Mouse (Mus musculus): ENCODE results near the gene 1700025G04Rik.
"Not testable (repeated sequence)": the region's sequence is repeated elsewhere in the genome, so short reads cannot be mapped to it uniquely, and the experiment has no call there.

Gene 1700025G04Rik

GRCm38 (mm10) chr1:151855561-151855960, 234.4 kb downstream of the 1700025G04Rik start:
- no peak for DNase-seq (ENCODE audit: low spot score in 2 of 2)

DNA sequence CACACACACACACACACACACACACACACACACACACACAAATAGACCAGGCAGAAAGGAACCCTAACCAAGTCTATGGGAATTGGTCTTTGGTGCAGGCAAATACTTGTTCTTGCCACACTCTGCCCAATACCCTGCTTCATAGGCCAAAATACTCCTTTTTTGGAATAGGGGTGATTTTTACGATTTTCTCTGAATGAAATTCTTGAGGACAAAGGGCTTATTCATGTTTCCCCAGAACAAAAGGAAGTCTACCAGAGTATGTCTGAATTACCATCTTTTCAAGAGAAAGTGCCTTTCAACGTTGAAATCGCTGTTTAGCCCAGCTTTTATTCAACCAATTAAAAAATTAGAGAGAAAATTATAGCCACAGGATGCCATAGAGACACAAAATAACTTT, 237.9 kb downstream of the 1700025G04Rik start:
- DNase-seq (ENCODE audit: low spot score in 2 of 2), result no peak

DNA sequence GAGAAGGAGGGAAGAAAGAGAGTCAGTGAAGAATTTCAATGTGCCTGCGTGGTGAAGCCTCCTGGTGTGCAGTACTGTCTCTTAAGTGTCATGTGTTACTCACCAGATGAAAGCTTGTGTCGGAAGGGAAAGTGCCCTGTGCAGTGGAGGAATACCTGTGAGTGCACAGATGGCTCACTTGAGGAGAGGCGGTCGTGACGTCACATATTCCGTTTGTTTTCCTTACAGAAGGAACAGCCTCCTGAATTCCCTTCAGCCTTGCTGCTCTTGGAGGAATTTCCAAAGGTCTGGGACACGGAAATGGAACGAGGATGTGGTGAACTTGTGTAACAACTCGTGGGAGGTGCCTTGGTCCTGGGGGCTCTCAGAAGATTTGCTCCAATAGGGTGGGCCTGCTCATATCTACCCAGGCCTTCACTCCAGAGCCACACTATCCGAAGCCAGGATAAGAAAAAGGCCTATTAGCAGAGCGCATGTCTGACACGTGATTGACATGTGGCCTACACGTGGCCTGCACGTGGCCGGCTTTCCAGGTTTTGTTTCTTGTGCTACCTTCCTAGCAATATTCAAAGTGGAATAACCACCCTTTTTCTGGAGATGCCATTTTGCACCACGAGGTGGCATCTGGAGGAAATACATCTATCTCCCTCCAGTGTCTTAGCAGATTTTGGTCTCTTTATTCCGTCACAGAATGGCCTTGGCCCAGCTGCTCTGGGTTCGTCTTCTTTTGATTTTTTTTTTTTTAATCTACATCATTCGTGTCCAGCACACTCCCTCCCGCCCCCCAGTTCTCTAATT, 238.7 kb downstream of the 1700025G04Rik start:
- no peak for DNase-seq (ENCODE audit: low spot score in 2 of 2)

DNA sequence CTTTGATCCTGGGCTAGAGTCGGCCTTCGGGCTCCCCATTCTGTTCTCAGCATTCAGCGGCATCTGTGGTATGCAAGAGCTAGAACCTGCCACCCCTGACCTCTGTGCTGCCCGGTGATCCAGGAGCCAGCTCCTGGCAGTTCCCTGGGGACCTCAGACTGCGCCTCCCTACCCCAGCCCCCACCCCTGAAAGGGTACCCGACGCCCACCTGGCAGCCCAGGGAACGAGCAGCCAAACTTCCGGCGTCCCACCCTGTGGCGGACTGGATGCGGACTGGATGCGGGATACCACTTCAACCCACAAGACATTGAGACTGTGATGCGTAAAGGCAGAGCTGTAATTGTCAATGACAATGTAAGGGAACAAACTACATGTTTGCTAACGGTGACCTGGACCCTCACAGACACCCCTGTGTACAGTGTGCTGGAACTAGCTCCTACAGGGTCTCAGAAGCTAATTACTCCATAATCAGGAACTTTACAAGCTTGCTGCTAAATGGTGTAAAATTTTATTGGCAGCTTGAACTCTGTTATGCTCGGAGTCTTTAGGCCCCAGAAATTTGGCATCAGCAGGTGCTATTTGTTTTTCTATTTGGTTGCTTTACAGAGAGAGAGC, 239.8 kb downstream of the 1700025G04Rik start:
- DNase-seq (ENCODE audit: low spot score in 2 of 2), result no peak

DNA sequence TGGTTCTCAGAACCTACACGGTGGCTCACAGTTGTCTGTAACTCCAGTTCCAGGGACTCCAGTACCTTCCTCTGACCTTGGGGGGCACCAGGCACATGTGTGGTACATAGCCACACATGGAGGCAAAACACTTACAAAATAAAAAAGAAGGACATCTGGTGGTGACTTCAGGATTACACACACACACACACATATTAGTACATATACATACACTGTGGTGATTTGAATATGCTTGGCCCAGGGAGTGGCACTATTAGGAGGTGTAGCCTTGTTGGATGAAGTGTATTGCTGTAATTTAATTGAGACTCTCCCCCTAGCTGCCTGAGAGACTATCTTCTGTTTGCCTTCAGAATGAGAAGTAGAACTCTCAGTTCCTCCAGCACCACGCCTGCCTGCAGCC, 241.6 kb downstream of the 1700025G04Rik start:
- DNase-seq (ENCODE audit: low spot score in 2 of 2), result no peak

- no peak for DNase-seq (ENCODE audit: low spot score in 2 of 2)
These were observed 243.8 kb downstream of the 1700025G04Rik start for GRCm38 (mm10) chr1:151845926-151846782.

DNA sequence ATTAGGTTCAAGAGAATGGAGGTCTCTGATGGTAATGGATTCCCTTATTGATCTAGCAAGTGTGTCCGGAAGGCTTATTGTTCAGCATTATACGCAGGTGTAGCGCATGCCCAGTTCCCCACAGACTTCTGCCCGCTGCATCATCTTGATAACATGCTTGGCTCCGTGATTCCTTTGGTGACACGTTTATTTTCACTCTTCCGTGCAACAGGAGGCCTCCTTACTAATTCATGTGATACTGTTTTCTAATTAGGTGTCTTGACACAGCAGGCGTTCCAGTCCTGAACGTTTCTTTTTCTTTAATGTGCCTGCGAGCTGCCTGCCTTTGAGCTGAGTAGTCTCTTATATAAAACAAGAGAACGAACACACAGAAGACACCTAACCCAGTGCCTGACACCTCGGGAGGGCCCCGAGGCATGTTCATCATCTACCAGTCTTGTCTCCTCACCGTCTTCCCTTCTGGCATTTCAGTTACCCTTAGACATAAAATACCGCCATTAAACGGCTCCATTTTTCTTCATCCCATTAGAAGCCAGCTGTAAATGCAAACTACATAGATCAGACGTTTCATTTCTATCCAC, 244.6 kb downstream of the 1700025G04Rik start:
- no peak for DNase-seq (ENCODE audit: low spot score in 2 of 2)

DNA sequence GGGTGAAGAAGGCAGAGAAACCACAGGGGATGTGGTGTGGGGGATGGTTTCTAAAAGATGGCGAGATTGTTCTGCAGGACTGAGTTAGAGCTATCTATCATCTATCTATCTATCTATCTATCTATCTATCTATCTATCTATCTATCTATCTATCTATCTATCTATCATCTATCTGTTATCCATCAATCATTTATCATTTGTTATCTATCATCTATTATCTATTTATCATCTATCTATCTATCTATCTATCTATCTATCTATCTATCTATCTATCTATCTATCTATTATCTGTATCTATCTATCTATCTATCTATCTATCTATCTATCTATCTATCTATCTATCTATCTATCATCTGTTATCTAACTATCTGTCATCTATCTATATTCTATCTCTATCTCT, 249.6 kb downstream of the 1700025G04Rik start:
- DNase-seq (ENCODE audit: low spot score in 2 of 2), result not testable (repeated sequence)

DNA sequence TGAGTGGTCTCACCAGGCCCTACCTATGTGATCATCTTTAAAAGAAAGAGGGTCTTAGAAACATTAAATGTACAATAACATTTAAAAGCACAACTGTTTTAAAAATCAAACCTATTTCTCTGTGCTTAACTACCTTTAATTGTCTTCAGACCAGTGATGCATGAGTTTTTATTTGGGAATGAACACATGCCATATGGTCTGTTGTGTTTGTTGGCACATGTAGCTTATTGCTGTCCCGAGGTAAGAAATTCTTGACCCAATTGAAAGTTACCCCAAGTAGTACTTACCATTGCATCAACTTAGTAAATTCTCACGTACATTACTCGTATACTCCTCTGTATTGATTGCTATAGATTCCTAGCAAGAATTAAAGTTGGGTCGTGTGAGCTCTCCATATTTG, 254.7 kb downstream of the 1700025G04Rik start:
- DNase-seq (ENCODE audit: low spot score in 2 of 2), result no peak

GRCm38 (mm10) chr1:151831791-151832190, 258.1 kb downstream of the 1700025G04Rik start:
- no peak for DNase-seq (ENCODE audit: low spot score in 2 of 2)

DNA sequence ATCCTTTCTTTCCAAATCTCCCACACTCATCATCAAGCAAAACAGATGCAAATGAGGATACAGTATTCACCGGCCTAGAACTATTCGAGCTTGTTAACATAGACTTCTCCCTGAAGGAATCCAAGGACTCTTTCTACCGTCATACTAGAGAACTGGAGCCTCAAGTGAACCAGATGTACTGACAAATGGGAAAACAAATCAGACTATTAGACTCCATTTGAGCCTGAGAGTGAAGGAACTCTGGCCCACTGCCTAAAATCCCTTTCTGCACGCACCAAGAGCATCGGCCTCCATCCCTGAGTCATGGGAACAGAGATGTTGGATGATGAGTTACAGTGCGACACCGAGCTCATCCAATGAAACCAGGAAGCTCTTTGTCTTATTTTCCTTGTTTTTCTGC, 264.9 kb downstream of the 1700025G04Rik start:
- peak in 1 of 2 experiments; percentile 22 for DNase-seq (ENCODE audit: low spot score in 2 of 2)

DNA sequence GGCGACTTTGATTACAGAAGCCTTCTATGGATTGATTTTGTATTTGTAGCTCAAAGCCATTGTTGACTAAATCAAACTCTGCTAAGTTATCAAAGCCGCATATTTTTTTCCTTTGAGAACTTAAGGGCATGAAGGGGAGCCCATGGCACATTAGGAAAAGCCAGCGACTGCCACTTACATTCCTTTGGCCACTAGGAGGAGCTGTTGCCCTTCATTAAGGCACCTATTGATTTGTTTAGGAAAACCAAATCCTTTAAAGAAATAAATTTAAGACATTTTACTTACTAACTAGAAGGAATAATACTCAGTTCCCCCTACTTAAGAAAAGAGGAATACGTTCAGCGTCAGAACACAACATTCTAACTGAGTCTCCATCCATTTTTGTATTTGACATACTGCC, 269.5 kb downstream of the 1700025G04Rik start:
- DNase-seq (ENCODE audit: low spot score in 2 of 2), result peak; percentile 28 to 32

DNA sequence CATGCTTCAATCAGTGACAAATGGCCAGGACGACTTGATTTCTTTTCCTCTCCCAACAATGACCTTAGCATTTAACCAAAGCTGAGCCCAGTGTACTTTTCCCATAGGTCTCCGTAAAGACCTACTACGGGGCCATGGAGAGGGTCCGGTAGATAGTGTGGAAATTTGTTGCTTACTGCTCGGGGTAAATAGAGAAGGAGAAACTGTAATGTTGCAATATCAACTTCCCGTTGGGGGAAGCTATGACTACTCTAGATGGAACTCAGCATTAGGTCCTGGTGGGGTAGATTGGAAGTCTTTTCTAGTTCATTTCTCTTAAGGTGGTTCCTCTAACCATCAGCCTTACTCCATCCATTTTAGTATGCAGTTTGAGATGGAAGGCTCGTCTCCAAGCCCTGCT, 270.7 kb downstream of the 1700025G04Rik start:
- no peak for DNase-seq (ENCODE audit: low spot score in 2 of 2)

DNA sequence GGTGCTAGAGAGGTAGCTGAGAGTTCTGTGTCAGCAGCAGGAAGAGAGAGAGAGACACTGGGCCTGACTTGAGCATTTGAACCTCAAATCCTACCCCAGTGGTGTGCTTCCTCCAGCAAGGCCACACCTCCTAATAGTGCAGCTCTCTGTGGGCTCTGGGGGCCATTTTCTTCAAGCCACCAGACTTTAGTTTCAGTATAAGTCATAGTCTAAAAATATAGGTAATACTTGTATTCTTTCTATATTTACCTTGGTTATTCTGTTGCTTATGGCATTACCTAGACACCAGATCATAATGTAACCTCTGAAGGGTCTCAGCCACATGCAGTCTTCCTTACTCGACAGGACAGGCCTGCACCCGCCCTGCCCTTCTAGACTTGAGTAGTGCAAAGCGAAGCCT, 273.9 kb downstream of the 1700025G04Rik start:
- no peak for DNase-seq (ENCODE audit: low spot score in 2 of 2)

- DNase-seq (ENCODE audit: low spot score in 2 of 2), result no peak
These were observed 277.8 kb downstream of the 1700025G04Rik start for GRCm38 (mm10) chr1:151812004-151812712.

- DNase-seq (ENCODE audit: low spot score in 2 of 2), result no peak
These were observed 278.5 kb downstream of the 1700025G04Rik start for GRCm38 (mm10) chr1:151811456-151811855.

- no peak for DNase-seq (ENCODE audit: low spot score in 2 of 2)
These were observed 279.1 kb downstream of the 1700025G04Rik start for GRCm38 (mm10) chr1:151810628-151811421.

- no peak for DNase-seq (ENCODE audit: low spot score in 2 of 2)
These were observed 282.6 kb downstream of the 1700025G04Rik start for GRCm38 (mm10) chr1:151807286-151807685.

- not testable (repeated sequence) for DNase-seq (ENCODE audit: low spot score in 2 of 2)
These were observed 287.1 kb downstream of the 1700025G04Rik start for GRCm38 (mm10) chr1:151802795-151803194.

Measured in right cerebral cortex, postnatal 36 days (tissue).